Mouse (Mus musculus) adrenal gland, adult (tissue): ENCODE results near the gene Slc45a3.

Source experiments
- DNase-seq, 2 experiments: peaks; one replicate each; pipeline ENCODE4 v3.0.0; 2022 to 2023; ENCODE audit warnings: low spot score in 1 of 2; ENCODE audit not compliant: inconsistent age in 2 of 2

Slc45a3 gene

GRCm38 (mm10) chr1:132019876-132020275 is 57.1 kb downstream of the Slc45a3 start:
- DNase-seq, result no peak

GRCm38 (mm10) chr1:132022107-132022506 is 59.3 kb downstream of the Slc45a3 start:
- no peak for DNase-seq

GRCm38 (mm10) chr1:132026925-132027646 is 64.3 kb downstream of the Slc45a3 start:
- no peak for DNase-seq

GRCm38 (mm10) chr1:132027978-132028377 is 65.2 kb downstream of the Slc45a3 start:
- no peak for DNase-seq

- DNase-seq, result no peak
These were observed 65.6 kb downstream of the Slc45a3 start for GRCm38 (mm10) chr1:132028413-132028812.

- no peak for DNase-seq
These were observed 67.8 kb downstream of the Slc45a3 start for GRCm38 (mm10) chr1:132030574-132030973.

GRCm38 (mm10) chr1:132032172-132032571 is 69.4 kb downstream of the Slc45a3 start:
- DNase-seq, result no peak
